Mouse (Mus musculus) forebrain, embryonic 13.5 days (tissue): ENCODE measurements at regions not wholly inside any gene's neighbourhood (a gene's known extent, or its start where the extent isn't known, plus 50 kb on each side); places are given as distances from the start of the nearest gene placed in this dataset.

Experiments
- ATAC-seq: fragments of 200-750 bp; cut with Nextera tagmentation; 2 replicates; pipeline ENCODE4 v1.8.0; 2017
- H3K27ac ChIP-seq: fragments of 300-500 bp; sonication (generic); 2 replicates; pipeline ENCODE4 v1.5.1; 2015; ENCODE audit warnings: inconsistent platforms, mild to moderate bottlenecking, moderate library complexity
- H3K27me3 ChIP-seq: fragments of 300-500 bp; sonication (generic); 2 replicates; pipeline ENCODE4 v1.6.1; 2015; ENCODE audit warnings: mild to moderate bottlenecking, inconsistent platforms
- H3K36me3 ChIP-seq: fragments of 300-500 bp; sonication (generic); 2 replicates; pipeline ENCODE4 v1.6.1; 2015; ENCODE audit warnings: mild to moderate bottlenecking, inconsistent platforms; ENCODE audit not compliant: poor library complexity, severe bottlenecking
- H3K4me1 ChIP-seq: fragments of 300-500 bp; sonication (generic); 2 replicates; pipeline ENCODE4 v1.6.1; 2015; ENCODE audit warnings: inconsistent platforms
- H3K4me2 ChIP-seq: fragments of 300-500 bp; sonication (generic); 2 replicates; pipeline ENCODE4 v1.6.1; 2015; ENCODE audit warnings: inconsistent platforms, mild to moderate bottlenecking, moderate library complexity
- H3K4me3 ChIP-seq: fragments of 300-500 bp; sonication (generic); 2 replicates; pipeline ENCODE4 v1.5.1; 2015; ENCODE audit warnings: mild to moderate bottlenecking, inconsistent platforms
- H3K9ac ChIP-seq: fragments of 300-500 bp; sonication (generic); 2 replicates; pipeline ENCODE4 v1.6.1; 2015; ENCODE audit warnings: mild to moderate bottlenecking, inconsistent platforms
- H3K9me3 ChIP-seq: fragments of 300-500 bp; sonication (generic); replicated peaks from 2 replicates; pipeline ENCODE4 v1.6.1; 2016; ENCODE audit warnings: inconsistent platforms
- WGBS: fragments of 180-500 bp; shearing (Covaris S2); methylation state at CpG from one replicate; pipeline ENCODE4 v1.1.7; 2015; 5-methylcytosine and 5-hydroxymethylcytosine counted together

- WGBS, result 35% methylated on average over 8 of the region's 8 CpGs
- Histone ChIP-seq H3K27ac (no peak overlapping the region), H3K4me2 (no peak overlapping the region)
Observed at GRCm38 (mm10) chr2:75072471-75072870, 246.9 kb downstream of the Mtx2 start.

GRCm38 (mm10) chr2:75073178-75073577 lies 247.6 kb downstream of the Mtx2 start:
- Histone ChIP-seq H3K9ac (no peak overlapping the region), H3K27ac (no peak overlapping the region), H3K36me3 (no peaks in the 10 kb centered on the region), H3K4me3 (no peak overlapping the region), H3K4me1 (peaks cover 27% of the 10 kb centered on the region), H3K27me3 (no peaks in the 10 kb centered on the region), H3K4me2 (no peak overlapping the region), H3K9me3 (no peaks in the 10 kb centered on the region)
- ATAC-seq, result no peak
- 67% methylated on average over 9 of the region's 9 CpGs for WGBS

More at GRCm38 (mm10) chr2:75072471-75072870, 246.9 kb downstream of the Mtx2 start:
- H3K27me3 ChIP-seq, result no peaks in the 10 kb centered on the region
- peaks cover 27% of the 10 kb centered on the region for H3K4me1 ChIP-seq
- H3K9me3 ChIP-seq, result no peaks in the 10 kb centered on the region
- no peaks in the 10 kb centered on the region for H3K36me3 ChIP-seq
- no peak overlapping the region for H3K9ac ChIP-seq
- no peak for ATAC-seq
- no peak overlapping the region for H3K4me3 ChIP-seq

- Histone ChIP-seq H3K9ac (no peak overlapping the region), H3K4me3 (no peak overlapping the region), H3K36me3 (no peaks in the 10 kb centered on the region), H3K27me3 (no peaks in the 10 kb centered on the region), H3K27ac (no peak overlapping the region), H3K4me1 (no peaks in the 10 kb centered on the region), H3K9me3 (no peaks in the 10 kb centered on the region), H3K4me2 (no peak overlapping the region)
- 76% methylated on average over 12 of the region's 12 CpGs for WGBS
- no peak for ATAC-seq
Observed at GRCm38 (mm10) chr2:75087164-75087563, 261.6 kb downstream of the Mtx2 start.

- no peak overlapping the region for H3K4me3 ChIP-seq
- H3K27me3 ChIP-seq, result no peaks in the 10 kb centered on the region
- no peak overlapping the region for H3K4me2 ChIP-seq
- no peak for ATAC-seq
- H3K4me1 ChIP-seq, result no peaks in the 10 kb centered on the region
- 78% methylated on average over 8 of the region's 8 CpGs for WGBS
- no peaks in the 10 kb centered on the region for H3K9me3 ChIP-seq
- H3K36me3 ChIP-seq, result no peaks in the 10 kb centered on the region
- H3K27ac ChIP-seq, result no peak overlapping the region
- H3K9ac ChIP-seq, result no peak overlapping the region
Observed at GRCm38 (mm10) chr2:75089186-75089585, 263.6 kb downstream of the Mtx2 start.

GRCm38 (mm10) chr2:75089616-75090015 lies 264.0 kb downstream of the Mtx2 start:
- no peaks in the 10 kb centered on the region for H3K4me1 ChIP-seq
- WGBS, result 60% methylated on average over 6 of the region's 6 CpGs
- H3K9me3 ChIP-seq, result no peaks in the 10 kb centered on the region
- ATAC-seq, result no peak
- no peaks in the 10 kb centered on the region for H3K27me3 ChIP-seq
- H3K36me3 ChIP-seq, result no peaks in the 10 kb centered on the region
- no peak overlapping the region for H3K9ac ChIP-seq
- H3K4me3 ChIP-seq, result no peak overlapping the region
- no peak overlapping the region for H3K4me2 ChIP-seq
- no peak overlapping the region for H3K27ac ChIP-seq

- Histone ChIP-seq H3K9me3 (no peaks in the 10 kb centered on the region), H3K4me2 (no peak overlapping the region), H3K4me1 (no peaks in the 10 kb centered on the region), H3K4me3 (no peak overlapping the region), H3K9ac (no peak overlapping the region), H3K27me3 (no peaks in the 10 kb centered on the region), H3K27ac (no peak overlapping the region), H3K36me3 (no peaks in the 10 kb centered on the region)
- ATAC-seq, result no peak
- 76% methylated on average over 16 of the region's 16 CpGs for WGBS
Observed at GRCm38 (mm10) chr2:75090439-75090838, 264.8 kb downstream of the Mtx2 start.

- H3K36me3 ChIP-seq, result no peaks in the 10 kb centered on the region
- 61% methylated on average over 11 of the region's 11 CpGs for WGBS
- no peaks in the 10 kb centered on the region for H3K4me1 ChIP-seq
- H3K9ac ChIP-seq, result no peak overlapping the region
- H3K4me3 ChIP-seq, result no peak overlapping the region
- H3K4me2 ChIP-seq, result no peak overlapping the region
- no peak for ATAC-seq
- H3K27me3 ChIP-seq, result no peaks in the 10 kb centered on the region
- no peaks in the 10 kb centered on the region for H3K9me3 ChIP-seq
- H3K27ac ChIP-seq, result no peak overlapping the region
Observed at GRCm38 (mm10) chr2:75101501-75101900, 275.9 kb downstream of the Mtx2 start.

- H3K27me3 ChIP-seq, result no peaks in the 10 kb centered on the region
- no peak overlapping the region for H3K27ac ChIP-seq
- no peak overlapping the region for H3K9ac ChIP-seq
- no peak overlapping the region for H3K4me3 ChIP-seq
- 90% methylated on average over 9 of the region's 9 CpGs for WGBS
- peaks cover 7% of the 10 kb centered on the region for H3K4me1 ChIP-seq
- no peak overlapping the region for H3K4me2 ChIP-seq
- no peaks in the 10 kb centered on the region for H3K9me3 ChIP-seq
- no peak for ATAC-seq
- H3K36me3 ChIP-seq, result no peaks in the 10 kb centered on the region
Observed at GRCm38 (mm10) chr2:75112751-75113150, 287.1 kb downstream of the Mtx2 start.

GRCm38 (mm10) chr2:75114375-75114774 lies 288.8 kb downstream of the Mtx2 start:
- no peak overlapping the region for H3K4me2 ChIP-seq
- H3K4me3 ChIP-seq, result no peak overlapping the region
- peaks cover 7% of the 10 kb centered on the region for H3K4me1 ChIP-seq
- H3K9ac ChIP-seq, result no peak overlapping the region
- WGBS, result 32% methylated on average over 6 of the region's 6 CpGs
- no peak; the same call in 1 of the 2 replicates for ATAC-seq
- no peaks in the 10 kb centered on the region for H3K27me3 ChIP-seq
- H3K9me3 ChIP-seq, result no peaks in the 10 kb centered on the region
- H3K36me3 ChIP-seq, result no peaks in the 10 kb centered on the region
- H3K27ac ChIP-seq, result no peak overlapping the region

- Histone ChIP-seq H3K27me3 (no peaks in the 10 kb centered on the region), H3K4me3 (no peak overlapping the region), H3K27ac (no peak overlapping the region), H3K4me2 (no peak overlapping the region), H3K9me3 (no peaks in the 10 kb centered on the region), H3K9ac (no peak overlapping the region), H3K4me1 (peaks cover 7% of the 10 kb centered on the region), H3K36me3 (no peaks in the 10 kb centered on the region)
- WGBS, result 85% methylated on average over 8 of the region's 8 CpGs
- ATAC-seq, result no peak
Observed at GRCm38 (mm10) chr2:75118348-75118926, 292.8 kb downstream of the Mtx2 start.

- H3K36me3 ChIP-seq, result no peaks in the 10 kb centered on the region
- H3K4me3 ChIP-seq, result no peak overlapping the region
- ATAC-seq, result no peak
- H3K4me2 ChIP-seq, result no peak overlapping the region
- peaks cover under 1% of the 10 kb centered on the region; the same call in 1 of the 2 replicates for H3K4me1 ChIP-seq
- H3K27ac ChIP-seq, result no peak overlapping the region
- H3K27me3 ChIP-seq, result no peaks in the 10 kb centered on the region
- no peaks in the 10 kb centered on the region for H3K9me3 ChIP-seq
- WGBS, result 95% methylated on average over 9 of the region's 9 CpGs
- H3K9ac ChIP-seq, result no peak overlapping the region
Observed at GRCm38 (mm10) chr2:75119599-75119998, 294.0 kb downstream of the Mtx2 start.

- Histone ChIP-seq H3K27ac (no peak overlapping the region), H3K9ac (no peak overlapping the region), H3K9me3 (no peaks in the 10 kb centered on the region), H3K4me3 (no peak overlapping the region), H3K27me3 (peaks cover 54% of the 10 kb centered on the region), H3K4me2 (no peak overlapping the region), H3K4me1 (peaks cover 8% of the 10 kb centered on the region), H3K36me3 (no peaks in the 10 kb centered on the region)
- 78% methylated on average over 10 of the region's 10 CpGs for WGBS
- ATAC-seq, result no peak
Observed at GRCm38 (mm10) chr2:75133298-75134080, 307.9 kb downstream of the Mtx2 start.
